Mouse (Mus musculus) bone marrow, adult 2 months (tissue): ENCODE results near the gene Cenpf. TPM values are rescaled to one million over a fixed set of nuclear protein-coding genes. Genes with fewer than 3 reads are reported as not detected.
A peak's percentile ranks its signal among the peaks of the same experiment; 100 is the strongest.

Experiments used
- H3K27ac ChIP-seq: fragments of 200-500 bp; 2 replicates; pipeline ENCODE4 v1.5.1; 2012; ENCODE audit warnings: low read depth, mild to moderate bottlenecking, control low read depth, inconsistent platforms, low read length; ENCODE audit not compliant: control insufficient read depth, poor library complexity, insufficient read depth
- H3K4me1 ChIP-seq: fragments of 200-500 bp; 2 replicates; pipeline ENCODE4 v1.6.1; 2011; ENCODE audit warnings: low read length; ENCODE audit not compliant: control insufficient read depth, insufficient read depth
- H3K4me3 ChIP-seq: fragments of 200-500 bp; replicated peaks from 2 replicates; pipeline ENCODE3; 2011; ENCODE audit warnings: mild to moderate bottlenecking, low read depth, low read length, control low read depth; ENCODE audit not compliant: control insufficient read depth
- CTCF ChIP-seq: fragments of 200-500 bp; IDR thresholded peaks from 2 replicates; pipeline ENCODE4 v1.5.1; 2011; ENCODE audit warnings: low read length, control low read depth; ENCODE audit not compliant: control insufficient read depth, insufficient read depth
- POLR2A ChIP-seq: fragments of 200-500 bp; IDR thresholded peaks from 2 replicates; pipeline ENCODE4 v1.6.1; 2011; ENCODE audit warnings: low read depth, mild to moderate bottlenecking, control low read depth, low read length, borderline replicate concordance; ENCODE audit not compliant: control insufficient read depth
- WGBS: fragments of 180-500 bp; shearing (Covaris S2); methylation state at CpG from one replicate; pipeline ENCODE4 v1.1.7; 2018; 5-methylcytosine and 5-hydroxymethylcytosine counted together
- polyA plus RNA-seq: library from polyadenylated mRNA; stranded (reverse); fragments of >200 nt; gene quantifications from 2 replicates; pipeline ENCODE4 v1.2.4, GENCODE M21; 2011; ENCODE audit warnings: low replicate concordance; ENCODE audit not compliant: missing spikeins, insufficient read depth, insufficient read length

The Cenpf gene
- 23.9 and 28.7 TPM in 2 replicates for polyA plus RNA-seq

GRCm38 (mm10) chr1:189687654-189688387 is at the start of gene Cenpf:
TSS of gene Cenpf (minus strand) at chr1:189688086.
- Histone ChIP-seq H3K4me3 (peak within 1 kb of the TSS; percentile 97), H3K27ac (peak within 1 kb of the TSS; percentile 67; the same call in 1 of the 2 replicates), H3K4me1 (peaks cover 1% of the 10 kb centered on the region; the same call in 1 of the 2 replicates)
- WGBS = under 1% methylated on average over 54 of the region's 55 CpGs
- TF ChIP-seq POLR2A = peak; percentile 63; the same call in 1 of the 2 replicates
- no peak for TF ChIP-seq CTCF

GRCm38 (mm10) chr1:189732156-189732555 is 44.3 kb upstream of the Cenpf start:
- WGBS = 74% methylated on average over 8 of the region's 8 CpGs
- TF ChIP-seq CTCF (no peak), POLR2A (no peak)

GRCm38 (mm10) chr1:189731697-189732096 is 43.8 kb upstream of the Cenpf start:
- no peak overlapping the region for H3K4me3 ChIP-seq
- WGBS = 80% methylated on average over 10 of the region's 10 CpGs
- H3K27ac ChIP-seq = no peak overlapping the region
- TF ChIP-seq CTCF (no peak), POLR2A (no peak)
- H3K4me1 ChIP-seq = no peaks in the 10 kb centered on the region; the same call in 1 of the 2 replicates

More at GRCm38 (mm10) chr1:189732156-189732555, 44.3 kb upstream of the Cenpf start:
- Histone ChIP-seq H3K4me3 (no peak overlapping the region), H3K4me1 (no peaks in the 10 kb centered on the region; the same call in 1 of the 2 replicates), H3K27ac (no peak overlapping the region)

GRCm38 (mm10) chr1:189729141-189729815 is 41.4 kb upstream of the Cenpf start:
- H3K4me1 ChIP-seq = no peaks in the 10 kb centered on the region; the same call in 1 of the 2 replicates
- H3K4me3 ChIP-seq = no peak overlapping the region
- 59% methylated on average over 17 of the region's 17 CpGs for WGBS
- H3K27ac ChIP-seq = no peak overlapping the region
- TF ChIP-seq POLR2A (no peak), CTCF (no peak)

- no peaks in the 10 kb centered on the region; the same call in 1 of the 2 replicates for H3K4me1 ChIP-seq
- no peak overlapping the region for H3K27ac ChIP-seq
- WGBS = 8% methylated on average over 15 of the region's 15 CpGs
- no peak for TF ChIP-seq POLR2A
- no peak for TF ChIP-seq CTCF
- H3K4me3 ChIP-seq = no peak overlapping the region
Measured at GRCm38 (mm10) chr1:189728784-189729115, 40.9 kb upstream of the Cenpf start.

- Histone ChIP-seq H3K27ac (no peak within 1 kb of the TSS; the same call in 1 of the 2 replicates), H3K4me3 (no peak within 1 kb of the TSS), H3K4me1 (no peaks in the 10 kb centered on the region; the same call in 1 of the 2 replicates)
- TF ChIP-seq CTCF (no peak), POLR2A (no peak)
- 1% methylated on average over 94 of the region's 98 CpGs for WGBS
Measured at GRCm38 (mm10) chr1:189727884-189728783, 40.2 kb upstream of the Cenpf start, which contains the start of gene Ptpn14. TSS of gene Ptpn14 (plus strand) at chr1:189728268.

- H3K4me1 ChIP-seq = no peaks in the 10 kb centered on the region; the same call in 1 of the 2 replicates
- TF ChIP-seq POLR2A (no peak), CTCF (no peak)
- H3K4me3 ChIP-seq = no peak overlapping the region
- 7% methylated on average over 22 of the region's 22 CpGs for WGBS
- no peak overlapping the region for H3K27ac ChIP-seq
Measured at GRCm38 (mm10) chr1:189727346-189727883, 39.5 kb upstream of the Cenpf start.
